Mouse (Mus musculus) NIH3T3 (cell line): ENCODE measurements around the gene Plxdc2.

ENCODE experiments used
- DNase-seq: peaks from one replicate; pipeline ENCODE4 v3.0.0-alpha.2; 2012; ENCODE audit warnings: low read depth

Gene Plxdc2

GRCm38 (mm10) chr2:16356106-16356818 lies at the start of gene Plxdc2:
TSS of gene Plxdc2 (plus strand) at chr2:16356304.
- no peak for DNase-seq

- no peak for DNase-seq
Measured at GRCm38 (mm10) chr2:16310387-16310786, 45.7 kb upstream of the Plxdc2 start.

- peak; percentile 43 for DNase-seq
Measured at GRCm38 (mm10) chr2:16312400-16313070, 43.6 kb upstream of the Plxdc2 start.

GRCm38 (mm10) chr2:16335194-16335781 lies 20.8 kb upstream of the Plxdc2 start:
- DNase-seq = no peak

- DNase-seq = no peak
Measured at GRCm38 (mm10) chr2:16344564-16344963, 11.5 kb upstream of the Plxdc2 start.

GRCm38 (mm10) chr2:16351106-16351505 lies 5.0 kb upstream of the Plxdc2 start:
- no peak for DNase-seq

GRCm38 (mm10) chr2:16355611-16356105 lies 446 bp upstream of the Plxdc2 start:
- no peak for DNase-seq

GRCm38 (mm10) chr2:16356921-16357837 lies 1.1 kb downstream of the Plxdc2 start:
- DNase-seq = no peak

- DNase-seq = no peak
Measured at GRCm38 (mm10) chr2:16357946-16358345, 1.8 kb downstream of the Plxdc2 start.

GRCm38 (mm10) chr2:16359341-16359928 lies 3.3 kb downstream of the Plxdc2 start:
- DNase-seq = peak; percentile 2

- DNase-seq = no peak
Measured at GRCm38 (mm10) chr2:16364749-16365148, 8.6 kb downstream of the Plxdc2 start.

- no peak for DNase-seq
Measured at GRCm38 (mm10) chr2:16365830-16366401, 9.8 kb downstream of the Plxdc2 start.

- no peak for DNase-seq
Measured at GRCm38 (mm10) chr2:16370419-16370818, 14.3 kb downstream of the Plxdc2 start.

- DNase-seq = no peak
Measured at GRCm38 (mm10) chr2:16374288-16374687, 18.2 kb downstream of the Plxdc2 start.

- DNase-seq = no peak
Measured at GRCm38 (mm10) chr2:16386206-16386605, 30.1 kb downstream of the Plxdc2 start.

- no peak for DNase-seq
Measured at GRCm38 (mm10) chr2:16386692-16387091, 30.6 kb downstream of the Plxdc2 start.

GRCm38 (mm10) chr2:16387787-16388186 lies 31.7 kb downstream of the Plxdc2 start:
- no peak for DNase-seq

- DNase-seq = no peak
Measured at GRCm38 (mm10) chr2:16397501-16397900, 41.4 kb downstream of the Plxdc2 start.

- no peak for DNase-seq
Measured at GRCm38 (mm10) chr2:16398006-16398405, 41.9 kb downstream of the Plxdc2 start.

GRCm38 (mm10) chr2:16398896-16399295 lies 42.8 kb downstream of the Plxdc2 start:
- no peak for DNase-seq

- DNase-seq = peak; percentile 3
Measured at GRCm38 (mm10) chr2:16406508-16406907, 50.4 kb downstream of the Plxdc2 start.
